Mouse (Mus musculus) activated CD4-positive, CD25-positive, alpha-beta regulatory T cell, adult 4 months (primary cell): ENCODE measurements around the gene Ier5l. TPM values are rescaled to one million over a fixed set of nuclear protein-coding genes. Genes with fewer than 3 reads are reported as not detected.
A peak's percentile ranks its signal among the peaks of the same experiment; 100 is the strongest.

ENCODE experiments used
- ATAC-seq: one replicate; pipeline ENCODE4 v1.8.0; 2017
- polyA plus RNA-seq, 2 experiments: library from polyadenylated mRNA; unstranded; fragments of 100-300 nt; shearing (Covaris generic); gene quantifications; one replicate each; pipeline ENCODE4 v1.2.1; 2017

Ier5l gene
- polyA plus RNA-seq, 2 experiments from 2014 or later = 0.16 TPM; not detected in 1

- peak; percentile 16 for ATAC-seq
Observed at GRCm38 (mm10) chr2:30470143-30470946, 3.7 kb downstream of the Ier5l start.

- peak; percentile 53 for ATAC-seq
Observed at GRCm38 (mm10) chr2:30469796-30470142, 4.2 kb downstream of the Ier5l start.

GRCm38 (mm10) chr2:30469009-30469408, 5.0 kb downstream of the Ier5l start:
- no peak for ATAC-seq

- no peak for ATAC-seq
Observed at GRCm38 (mm10) chr2:30466787-30467186, 7.2 kb downstream of the Ier5l start.

DNA sequence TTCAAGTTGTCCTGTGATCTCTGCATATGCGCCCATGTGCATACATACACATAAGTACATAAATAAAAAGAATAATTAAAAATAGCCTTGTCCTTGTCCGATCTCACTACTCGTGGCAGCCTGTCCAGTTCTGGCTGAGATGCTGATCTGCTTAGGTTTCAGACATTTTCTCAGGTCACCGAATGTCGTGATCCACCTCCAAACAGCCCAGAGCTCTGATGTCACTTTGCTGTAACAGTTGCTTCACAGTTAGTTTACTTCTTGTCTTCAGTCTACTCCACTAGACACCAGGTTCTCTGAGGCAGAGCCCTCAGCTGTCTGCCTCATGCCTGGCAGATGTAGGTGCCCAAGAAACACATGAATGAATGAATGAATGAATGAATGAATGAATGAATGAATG, 9.6 kb downstream of the Ier5l start:
- no peak for ATAC-seq

GRCm38 (mm10) chr2:30463904-30464330, 10.1 kb downstream of the Ier5l start:
- ATAC-seq = peak; percentile 99

DNA sequence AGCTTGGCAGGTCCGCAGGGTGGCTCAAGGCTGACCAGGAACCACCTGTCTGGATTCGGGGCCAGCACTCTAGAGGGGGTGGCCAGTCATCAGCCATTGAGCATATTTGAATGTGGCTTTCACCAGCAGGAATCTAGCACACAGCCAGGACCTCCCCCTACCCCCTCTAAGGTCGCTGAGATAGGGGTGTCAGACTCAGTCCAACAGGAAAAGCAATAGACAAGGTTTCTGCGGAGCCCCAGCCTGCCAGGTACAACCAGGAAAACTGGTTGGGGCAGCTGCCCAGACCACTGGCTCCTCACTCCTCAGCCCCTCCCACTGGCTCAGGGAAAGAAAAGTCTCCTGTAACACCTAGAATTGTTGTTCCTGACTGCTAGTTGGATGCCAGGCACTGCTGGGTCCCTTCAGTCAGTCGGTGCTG, 10.7 kb downstream of the Ier5l start:
- no peak for ATAC-seq

DNA sequence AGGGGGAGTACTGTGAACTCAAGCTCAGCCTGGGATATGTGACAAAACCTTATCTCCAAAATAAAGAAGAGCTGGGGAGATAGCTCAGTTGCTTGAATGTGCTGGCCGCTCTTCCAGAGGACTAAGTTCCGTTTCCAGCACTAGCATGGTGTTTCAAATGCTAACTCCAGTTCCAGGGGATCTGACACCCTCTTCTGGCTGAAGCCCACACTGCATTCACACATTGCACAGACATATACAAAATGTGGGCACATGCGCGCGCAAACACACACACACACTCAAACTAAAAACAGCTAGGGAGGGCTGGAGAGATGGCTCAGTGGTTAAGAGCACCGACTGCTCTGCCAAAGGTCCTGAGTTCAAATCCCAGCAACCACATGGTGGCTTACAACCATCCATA, 14.8 kb downstream of the Ier5l start:
- no peak for ATAC-seq

DNA sequence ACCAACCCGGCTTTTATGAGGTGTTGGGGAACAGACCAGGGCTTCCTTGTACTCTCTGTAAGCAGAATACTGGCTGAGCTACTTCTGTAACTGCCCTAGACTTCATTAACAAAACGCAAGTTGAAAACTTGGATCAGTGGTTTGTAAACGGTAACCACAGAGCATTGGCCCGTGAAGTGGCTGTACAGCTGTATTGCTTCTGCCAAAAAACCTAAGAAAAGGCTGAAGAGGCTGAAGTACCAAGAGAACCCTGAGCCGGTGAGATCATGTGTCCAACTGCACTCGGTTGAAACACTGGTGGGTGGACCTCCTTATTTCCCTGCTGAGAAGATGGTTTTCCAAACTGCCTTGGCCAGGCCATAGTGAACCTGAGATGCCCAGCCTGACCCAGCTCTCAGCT, 15.7 kb downstream of the Ier5l start:
- no peak for ATAC-seq

GRCm38 (mm10) chr2:30456104-30456980, 17.7 kb downstream of the Ier5l start:
- no peak for ATAC-seq

- ATAC-seq = no peak
Observed at GRCm38 (mm10) chr2:30454587-30454986, 19.4 kb downstream of the Ier5l start.

GRCm38 (mm10) chr2:30453570-30453969, 20.4 kb downstream of the Ier5l start:
- ATAC-seq = no peak

GRCm38 (mm10) chr2:30451525-30451924, 22.5 kb downstream of the Ier5l start:
- ATAC-seq = no peak

- ATAC-seq = no peak
Observed at GRCm38 (mm10) chr2:30450530-30450929, 23.5 kb downstream of the Ier5l start.

DNA sequence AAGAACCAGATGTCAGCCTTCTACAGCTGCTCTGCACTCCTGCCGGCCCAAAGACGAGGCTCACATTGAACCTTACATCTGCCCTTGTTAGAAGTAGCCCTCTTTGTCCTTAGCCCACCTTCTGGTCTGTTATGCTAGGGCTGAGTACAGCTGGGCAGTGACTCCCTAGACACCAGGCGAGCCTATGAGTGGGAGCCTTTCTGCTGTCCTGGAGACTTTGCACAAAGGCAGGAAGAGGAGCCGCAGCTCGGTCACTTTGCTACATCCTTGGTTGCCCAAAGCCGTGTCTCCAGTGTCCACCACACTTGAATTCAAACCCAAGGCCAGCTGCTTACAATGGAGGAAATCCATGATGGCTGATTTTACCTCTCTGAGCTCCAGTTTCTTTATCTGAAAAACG, 25.6 kb downstream of the Ier5l start:
- ATAC-seq = no peak

- no peak for ATAC-seq
Observed at GRCm38 (mm10) chr2:30446891-30447826, 26.9 kb downstream of the Ier5l start.

- ATAC-seq = no peak
Observed at GRCm38 (mm10) chr2:30445312-30445711, 28.7 kb downstream of the Ier5l start.

GRCm38 (mm10) chr2:30444450-30444849, 29.6 kb downstream of the Ier5l start:
- no peak for ATAC-seq

- ATAC-seq = no peak
Observed at GRCm38 (mm10) chr2:30444006-30444405, 30.0 kb downstream of the Ier5l start.

GRCm38 (mm10) chr2:30443281-30443680, 30.7 kb downstream of the Ier5l start:
- no peak for ATAC-seq

DNA sequence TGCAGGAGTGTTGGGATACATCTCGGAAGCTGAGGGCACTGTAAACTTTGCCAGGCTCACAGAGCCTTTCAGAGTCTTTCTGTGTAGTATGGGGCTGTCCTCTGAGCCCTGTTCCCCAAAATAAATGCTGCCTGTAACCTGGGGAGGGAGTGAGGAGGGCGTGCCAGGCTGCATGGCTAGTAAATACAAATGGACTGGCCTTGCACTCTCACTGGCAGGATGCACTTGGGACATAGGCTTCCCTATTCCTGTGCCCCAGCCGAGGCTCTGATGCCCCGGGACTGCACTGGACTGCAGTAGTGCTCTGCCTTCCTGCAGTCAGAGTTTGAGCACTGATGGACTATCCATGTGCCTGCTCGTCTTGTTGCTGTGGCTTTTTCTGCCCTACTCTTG, 31.5 kb downstream of the Ier5l start:
- ATAC-seq = no peak
